Mouse (Mus musculus): Measurements from ENCODE around the gene Alox12.

Alox12 gene

GRCm38 (mm10) chr11:70220731-70221602 is 34.2 kb downstream of the Alox12 start, which contains the start of gene Slc16a13:
Gene Slc16a13 (minus strand): TSS chr11:70221064.
- DNase-seq (ENCODE audit: low read depth) = peak; percentile 97

GRCm38 (mm10) chr11:70220323-70220722 is 34.8 kb downstream of the Alox12 start:
- DNase-seq (ENCODE audit: low read depth) = no peak

GRCm38 (mm10) chr11:70219873-70220272 is 35.3 kb downstream of the Alox12 start:
- DNase-seq (ENCODE audit: low read depth) = no peak

GRCm38 (mm10) chr11:70218741-70219470 is 36.2 kb downstream of the Alox12 start:
- no peak for DNase-seq (ENCODE audit: low read depth)

- DNase-seq (ENCODE audit: low read depth) = no peak
These were observed 37.1 kb downstream of the Alox12 start for GRCm38 (mm10) chr11:70218039-70218438.

- DNase-seq (ENCODE audit: low read depth) = no peak
These were observed 39.0 kb downstream of the Alox12 start for GRCm38 (mm10) chr11:70216103-70216502.

- DNase-seq (ENCODE audit: low read depth) = no peak
These were observed 39.9 kb downstream of the Alox12 start for GRCm38 (mm10) chr11:70215301-70215700.

- no peak for DNase-seq (ENCODE audit: low read depth)
These were observed 40.3 kb downstream of the Alox12 start for GRCm38 (mm10) chr11:70214856-70215209.

- DNase-seq (ENCODE audit: low read depth) = no peak
These were observed 40.8 kb downstream of the Alox12 start for GRCm38 (mm10) chr11:70214191-70214855.

GRCm38 (mm10) chr11:70213736-70214135 is 41.4 kb downstream of the Alox12 start:
- no peak for DNase-seq (ENCODE audit: low read depth)

GRCm38 (mm10) chr11:70212896-70213295 is 42.3 kb downstream of the Alox12 start:
- DNase-seq (ENCODE audit: low read depth) = no peak

- no peak for DNase-seq (ENCODE audit: low read depth)
These were observed 42.7 kb downstream of the Alox12 start, which contains the start of gene Slc16a11 for GRCm38 (mm10) chr11:70212423-70212822. Gene Slc16a11 (plus strand): TSS chr11:70212752.

- no peak for DNase-seq (ENCODE audit: low read depth)
These were observed 43.2 kb downstream of the Alox12 start for GRCm38 (mm10) chr11:70211972-70212371.

- DNase-seq (ENCODE audit: low read depth) = no peak
These were observed 44.5 kb downstream of the Alox12 start for GRCm38 (mm10) chr11:70210681-70211080.

- DNase-seq (ENCODE audit: low read depth) = no peak
These were observed 46.3 kb downstream of the Alox12 start for GRCm38 (mm10) chr11:70208778-70209388.

GRCm38 (mm10) chr11:70207283-70207682 is 47.9 kb downstream of the Alox12 start:
- DNase-seq (ENCODE audit: low read depth) = no peak

GRCm38 (mm10) chr11:70206801-70207200 is 48.4 kb downstream of the Alox12 start:
- no peak for DNase-seq (ENCODE audit: low read depth)

- peak; percentile 63 for DNase-seq (ENCODE audit: low read depth)
These were observed 53.5 kb downstream of the Alox12 start for GRCm38 (mm10) chr11:70201691-70202090.

GRCm38 (mm10) chr11:70200036-70200608 is 55.0 kb downstream of the Alox12 start:
- DNase-seq (ENCODE audit: low read depth) = no peak

- DNase-seq (ENCODE audit: low read depth) = no peak
These were observed 56.0 kb downstream of the Alox12 start for GRCm38 (mm10) chr11:70199107-70199506.

- DNase-seq (ENCODE audit: low read depth) = no peak
These were observed 56.8 kb downstream of the Alox12 start for GRCm38 (mm10) chr11:70198332-70198731.
